10 mouse cellular contexts compared by ENCODE assay signal in genomic region chr10:60756992-60757391, GRCm38 (mm10). TPM values are rescaled to one million over a fixed set of nuclear protein-coding genes. Genes with fewer than 3 reads are reported as not detected.
DNase-seq lines count a peak whose midpoint lies in the region; ATAC-seq and TF ChIP-seq lines count a peak whose summit lies in the region.
"Had no signal": no experiment of that assay in that cellular context is flagged by ENCODE, and none has a peak within 500 bp of the region (broad histone marks: within the 10 kb centered on the region; RNA-seq: fewer than 3 reads in every experiment).

No protein-coding gene starts in this region.

- no peak for ATAC-seq in heart, embryonic 12.5 days (ENCODE audit: insufficient number of reproducible peaks, low FRiP score)
- ATAC-seq in embryonic facial prominence, embryonic 14.5 days (ENCODE audit: low read depth): no peak

- peaks cover 10% of the 10 kb centered on the region for H3K4me1 ChIP-seq in heart, embryonic 12.5 days (replicated peaks)
- peaks cover 4% of the 10 kb centered on the region; the same call in 1 of the 2 replicates for H3K4me1 ChIP-seq in embryonic facial prominence, embryonic 14.5 days (ENCODE audit: control insufficient read depth, insufficient read depth, low read length)

- H3K79me3 ChIP-seq in C2C12 (ENCODE audit: low read depth): no peaks in the 10 kb centered on the region

- H3K79me2 ChIP-seq in C2C12 (ENCODE audit: control insufficient read depth, insufficient read depth): no peaks in the 10 kb centered on the region

- H3K9ac ChIP-seq in heart, embryonic 12.5 days: no peak overlapping the region
- H3K9ac ChIP-seq in embryonic facial prominence, embryonic 14.5 days (ENCODE audit: low read depth, low read length): no peak overlapping the region
- H3K9ac ChIP-seq: embryonic facial prominence, embryonic 13.5 days; liver, embryonic 15.5 days had no signal

- intact Hi-C loops in left cerebral cortex, adult 2 months (cut with DNase I): loop anchor here (2.0 kb wide), 3 partner anchors 60 to 348 kb away; partner anchors contain the start of gene Cdh23

- WGBS in heart, embryonic 12.5 days: 8% methylated on average over 7 of the region's 7 CpGs
- 9% methylated on average over 7 of the region's 7 CpGs for WGBS in embryonic facial prominence, embryonic 14.5 days

- H3K27me3 ChIP-seq in heart, embryonic 12.5 days (replicated peaks): no peaks in the 10 kb centered on the region
- H3K27me3 ChIP-seq in C2C12 (ENCODE audit: control insufficient read depth, insufficient read depth, insufficient read length): no peaks in the 10 kb centered on the region
- H3K27me3 ChIP-seq in embryonic facial prominence, embryonic 14.5 days (replicated peaks; ENCODE audit: control insufficient read depth, insufficient read depth, low read length): no peaks in the 10 kb centered on the region
- H3K27me3 ChIP-seq: embryonic facial prominence, embryonic 13.5 days; liver, embryonic 15.5 days had no signal

- peak; percentile 73 to 84 for DNase-seq in heart, adult 18-20 months
- DNase-seq in adrenal gland, postnatal 25 days: peak; percentile 52
- DNase-seq in embryonic facial prominence, embryonic 14.5 days (ENCODE audit: low spot score): peak; percentile 77
- peak; percentile 46 to 67 for DNase-seq in left cerebral cortex, adult 2 months (ENCODE audit: extremely low spot score in 1 of 2, low spot score in 2 of 2)
- DNase-seq in natural killer cell, adult 2 months (ENCODE audit: low spot score in 2 of 2): peak; percentile 44 to 58
- DNase-seq in thymus, postnatal 14 days: peak; percentile 70

- H3K9me3 ChIP-seq in heart, embryonic 12.5 days (replicated peaks): peaks cover 10% of the 10 kb centered on the region; the same call in 1 of the 2 replicates
- no peaks in the 10 kb centered on the region for H3K9me3 ChIP-seq in embryonic facial prominence, embryonic 14.5 days (ENCODE audit: control insufficient read depth, low read length)
- H3K9me3 ChIP-seq: liver, embryonic 15.5 days had no signal

- H3K36me3 ChIP-seq in heart, embryonic 12.5 days: no peaks in the 10 kb centered on the region; the same call in 1 of the 2 replicates
- no peaks in the 10 kb centered on the region for H3K36me3 ChIP-seq in C2C12 (ENCODE audit: control insufficient read depth, insufficient read depth)
- no peaks in the 10 kb centered on the region for H3K36me3 ChIP-seq in embryonic facial prominence, embryonic 14.5 days (ENCODE audit: control insufficient read depth, insufficient read depth, low read length)
- H3K36me3 ChIP-seq: embryonic facial prominence, embryonic 13.5 days; liver, embryonic 15.5 days had no signal

- no peak overlapping the region for H3K27ac ChIP-seq in heart, embryonic 12.5 days (ENCODE audit: poor library complexity, severe bottlenecking)
- H3K27ac ChIP-seq in embryonic facial prominence, embryonic 14.5 days (replicated peaks; ENCODE audit: low read depth, low read length): no peak overlapping the region
- H3K27ac ChIP-seq in left cerebral cortex, adult 2 months: no peak overlapping the region
- H3K27ac ChIP-seq: embryonic facial prominence, embryonic 13.5 days; liver, embryonic 15.5 days had no signal

- H3K4me3 ChIP-seq in heart, embryonic 12.5 days: no peak overlapping the region
- no peak overlapping the region for H3K4me3 ChIP-seq in C2C12 (ENCODE audit: insufficient read depth, poor library complexity, severe bottlenecking)
- no peak overlapping the region for H3K4me3 ChIP-seq in embryonic facial prominence, embryonic 14.5 days (ENCODE audit: low read depth, low read length)
- no peak overlapping the region for H3K4me3 ChIP-seq in left cerebral cortex, adult 2 months
- H3K4me3 ChIP-seq: embryonic facial prominence, embryonic 13.5 days; liver, embryonic 15.5 days had no signal

- no peak overlapping the region for H3ac ChIP-seq in C2C12 (ENCODE audit: control insufficient read depth, insufficient read length, low read depth)

- H3K4me2 ChIP-seq in heart, embryonic 12.5 days: no peak overlapping the region
- H3K4me2 ChIP-seq in embryonic facial prominence, embryonic 14.5 days (ENCODE audit: low read depth, low read length): no peak overlapping the region
- H3K4me2 ChIP-seq: embryonic facial prominence, embryonic 13.5 days; liver, embryonic 15.5 days had no signal

- peak; percentile 54 for TF ChIP-seq CTCF in C2C12 (IDR thresholded peaks at IDR 0.05; ENCODE audit: control insufficient read depth, insufficient read depth, insufficient read length)
- TF ChIP-seq CTCF in left cerebral cortex, adult 2 months (IDR thresholded peaks at IDR 0.05): peak; percentile 85

TF ChIP-seq in C2C12, 6 proteins besides CTCF, POLR2A, EP300 and RAD21:
- TF ChIP-seq FOSL1 (IDR thresholded peaks at IDR 0.05; ENCODE audit: insufficient read depth, low read length, poor library complexity, severe bottlenecking) (no peak), USF1 (IDR thresholded peaks at IDR 0.05; ENCODE audit: low read depth) (no peak), MAX (IDR thresholded peaks at IDR 0.05) (no peak), MYOD1 (IDR thresholded peaks at IDR 0.05; ENCODE audit: control insufficient read depth, insufficient read length, low read depth) (no peak), MYOG (IDR thresholded peaks at IDR 0.05; ENCODE audit: control insufficient read depth, extremely low read depth, insufficient read length) (no peak), CEBPB (IDR thresholded peaks at IDR 0.05; ENCODE audit: low read depth) (no peak)

RNA-seq across cellular contexts. Expression of gene Slc29a3, which starts 4.4 kb away (rescaled TPM):
- 1 to 10 TPM; 3.1 to 5.5 TPM for total RNA-seq in heart, adult 18-20 months (2021)
- 5.6 and 6.8 TPM in 2 replicates for polyA plus RNA-seq in heart, embryonic 12.5 days (2016; fragmentation: Nextera tagmentation; extraction: Ambion mirVana)
- 4.4 TPM for polyA plus RNA-seq in C2C12 (2012; fragmentation: generic; extraction: Trizol)
- 24.8 and 42.0 TPM in 2 replicates for total RNA-seq in adrenal gland, postnatal 25 days (2021)
- polyA plus RNA-seq in embryonic facial prominence, embryonic 14.5 days (2014; fragmentation: Nextera tagmentation; extraction: Ambion mirVana): 9.0 and 9.9 TPM in 2 replicates
- total RNA-seq in left cerebral cortex, adult 2 months (2021): 10 to 100 TPM; 13.0 to 13.2 TPM
